Mouse (Mus musculus) myocyte (in vitro differentiated cells): ENCODE results near the gene Mprip.

Source experiments
- CEBPB ChIP-seq: IDR thresholded peaks from 2 replicates; pipeline ENCODE4 v1.6.1; 2011; ENCODE audit warnings: mild to moderate bottlenecking, moderate library complexity; ENCODE audit not compliant: poor library complexity, insufficient read depth, severe bottlenecking
- POLR2A ChIP-seq: IDR thresholded peaks from one replicate; pipeline ENCODE4 v1.6.1; 2011; ENCODE audit warnings: low read depth, mild to moderate bottlenecking, control low read depth, moderate library complexity; ENCODE audit not compliant: insufficient read length

DNA sequence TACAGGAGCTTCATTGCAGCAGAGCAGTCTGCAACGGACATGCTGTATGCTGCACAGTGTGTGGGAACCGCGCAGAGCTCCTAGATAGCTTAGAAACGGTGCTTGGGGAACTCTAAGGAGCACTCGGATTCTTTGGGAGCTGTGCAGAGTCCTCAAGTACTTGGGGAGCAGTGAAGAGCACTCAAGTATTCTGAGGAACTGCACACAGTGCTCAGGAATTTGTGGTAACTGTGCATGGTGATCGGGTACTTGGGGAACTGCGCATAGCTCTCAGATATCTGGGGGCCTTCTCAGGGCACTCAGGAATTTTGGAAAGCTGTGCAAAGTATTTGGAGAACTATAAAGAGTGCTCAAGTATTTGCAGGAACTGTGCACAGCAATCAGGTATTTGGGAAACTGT, 16.1 kb upstream of the Mprip start:
- TF ChIP-seq CEBPB (no peak), POLR2A (no peak)
